ENCODE assay signal across 22 mouse cellular contexts in genomic region chr4:62210035-62210434, GRCm38 (mm10). TPM values are rescaled to one million over a fixed set of nuclear protein-coding genes. Genes with fewer than 3 reads are reported as not detected.
DNase-seq lines count a peak whose midpoint lies in the region; ATAC-seq and TF ChIP-seq lines count a peak whose summit lies in the region.
"Had no signal": no experiment of that assay in that cellular context is flagged by ENCODE, and none has a peak within 500 bp of the region (broad histone marks: within the 10 kb centered on the region; RNA-seq: fewer than 3 reads in every experiment).

No protein-coding gene starts in this region.

- DNase-seq in cerebellum, adult 11-12 months: peak; percentile 21
- DNase-seq in heart, embryonic 10.5 days (ENCODE audit: low spot score): no peak
- no peak for DNase-seq in heart, postnatal 4 days
- DNase-seq in lung, embryonic 14.5 days: peak; percentile 21
- no peak for DNase-seq in lung, postnatal 36 days
- DNase-seq in ZHBTc4 (ENCODE audit: low read depth, low spot score): peak; percentile 19
- DNase-seq: adrenal gland, postnatal 14 days; kidney, postnatal 14 days; layer of hippocampus, adult 9-11 months; right cerebral cortex, postnatal 14 days had no signal

- H3K4me3 ChIP-seq in heart, embryonic 10.5 days: no peak overlapping the region
- H3K4me3 ChIP-seq in lung, embryonic 14.5 days (ENCODE audit: low read depth, low read length): no peak overlapping the region
- no peak overlapping the region for H3K4me3 ChIP-seq in forebrain, embryonic 15.5 days
- H3K4me3 ChIP-seq: erythroblast, embryonic 14.5 days; intestine, embryonic 15.5 days; liver, embryonic 15.5 days had no signal

- no peak overlapping the region for H3K4me2 ChIP-seq in lung, embryonic 14.5 days
- H3K4me2 ChIP-seq in forebrain, embryonic 15.5 days (replicated peaks): no peak overlapping the region
- H3K4me2 ChIP-seq: liver, embryonic 15.5 days had no signal

- 33% methylated on average over 4 of the region's 4 CpGs for WGBS in heart, embryonic 10.5 days
- 24% methylated on average over 3 of the region's 4 CpGs for WGBS in lung, embryonic 14.5 days
- WGBS in forebrain, embryonic 15.5 days: 45% methylated on average over 4 of the region's 4 CpGs

- peak overlapping the region; percentile 89; the same call in 1 of the 2 replicates for H3K27ac ChIP-seq in heart, embryonic 10.5 days
- H3K27ac ChIP-seq in lung, embryonic 14.5 days (ENCODE audit: low read depth): no peak overlapping the region
- H3K27ac ChIP-seq in forebrain, embryonic 15.5 days (replicated peaks): no peak overlapping the region
- H3K27ac ChIP-seq: heart, embryonic 15.5 days; intestine, embryonic 15.5 days; liver, embryonic 15.5 days; macrophage had no signal

- H3K9ac ChIP-seq in lung, embryonic 14.5 days: no peak overlapping the region
- H3K9ac ChIP-seq in forebrain, embryonic 15.5 days (replicated peaks): no peak overlapping the region
- H3K9ac ChIP-seq: heart, embryonic 15.5 days; intestine, embryonic 15.5 days; liver, embryonic 15.5 days; midbrain, embryonic 13.5 days had no signal

- peaks cover 6% of the 10 kb centered on the region; the same call in 1 of the 2 replicates for H3K4me1 ChIP-seq in heart, embryonic 10.5 days
- H3K4me1 ChIP-seq in lung, embryonic 14.5 days (ENCODE audit: insufficient read depth): no peaks in the 10 kb centered on the region
- H3K4me1 ChIP-seq in forebrain, embryonic 15.5 days: peaks cover 16% of the 10 kb centered on the region
- H3K4me1 ChIP-seq: liver, embryonic 15.5 days had no signal

- TF ChIP-seq CTCF in lung, embryonic 14.5 days (IDR thresholded peaks at IDR 0.05; ENCODE audit: low read depth): peak; percentile 36

- no peak for ATAC-seq in cerebellum, adult (ENCODE audit: insufficient number of reproducible peaks, low FRiP score, low TSS enrichment)
- ATAC-seq in lung, embryonic 14.5 days (ENCODE audit: insufficient read depth): no peak
- ATAC-seq in forebrain, embryonic 15.5 days (replicated peaks): no peak
- ATAC-seq: intestine, embryonic 15.5 days; midbrain, embryonic 13.5 days had no signal

- H3K36me3 ChIP-seq in heart, embryonic 10.5 days: no peaks in the 10 kb centered on the region
- H3K36me3 ChIP-seq in lung, embryonic 14.5 days (ENCODE audit: insufficient read depth): no peaks in the 10 kb centered on the region
- H3K36me3 ChIP-seq in forebrain, embryonic 15.5 days: peaks cover 4% of the 10 kb centered on the region
- H3K36me3 ChIP-seq: heart, embryonic 15.5 days; intestine, embryonic 15.5 days; liver, embryonic 15.5 days had no signal

- H3K27me3 ChIP-seq in heart, embryonic 10.5 days (ENCODE audit: insufficient read depth, poor library complexity, severe bottlenecking): no peaks in the 10 kb centered on the region
- H3K27me3 ChIP-seq in lung, embryonic 14.5 days (ENCODE audit: insufficient read depth, low read length): no peaks in the 10 kb centered on the region
- no peaks in the 10 kb centered on the region for H3K27me3 ChIP-seq in forebrain, embryonic 15.5 days
- H3K27me3 ChIP-seq: heart, embryonic 15.5 days; intestine, embryonic 15.5 days; midbrain, embryonic 13.5 days had no signal

- H3K9me3 ChIP-seq in heart, embryonic 10.5 days: no peaks in the 10 kb centered on the region
- no peaks in the 10 kb centered on the region for H3K9me3 ChIP-seq in lung, embryonic 14.5 days (ENCODE audit: low read depth, low read length)
- no peaks in the 10 kb centered on the region for H3K9me3 ChIP-seq in forebrain, embryonic 15.5 days
- H3K9me3 ChIP-seq: heart, embryonic 15.5 days; intestine, embryonic 15.5 days; liver, embryonic 15.5 days had no signal

RNA-seq across cellular contexts. Expression of gene Zfp37, which starts 20.8 kb away (rescaled TPM):
- polyA plus RNA-seq in heart, embryonic 10.5 days (2016; fragmentation: Nextera tagmentation; extraction: Ambion mirVana): 9.1 and 9.8 TPM in 2 replicates
- total RNA-seq in heart, postnatal 4 days (2021): 1 to 10 TPM; 7.8 to 8.3 TPM
- polyA plus RNA-seq in lung, embryonic 14.5 days (2014; fragmentation: Nextera tagmentation; extraction: Ambion mirVana): 12.7 and 13.3 TPM in 2 replicates
- 20.4 TPM in 2 replicates for polyA plus RNA-seq in forebrain, embryonic 15.5 days (2015; fragmentation: Nextera tagmentation; extraction: Ambion mirVana)
- polyA plus RNA-seq: erythroblast, embryonic 14.5 days had no signal

RNA-seq across cellular contexts. Expression of gene Slc31a2, which starts 52.3 kb away (rescaled TPM):
- polyA plus RNA-seq in heart, embryonic 10.5 days (2016; fragmentation: Nextera tagmentation; extraction: Ambion mirVana): 12.8 and 14.5 TPM in 2 replicates
- 1 to 10 TPM; 7.9 TPM for total RNA-seq in heart, postnatal 4 days (2021)
- polyA plus RNA-seq in lung, embryonic 14.5 days (2014; fragmentation: Nextera tagmentation; extraction: Ambion mirVana): 13.6 and 14.7 TPM in 2 replicates
- 11.1 and 11.8 TPM in 2 replicates for polyA plus RNA-seq in forebrain, embryonic 15.5 days (2015; fragmentation: Nextera tagmentation; extraction: Ambion mirVana)
- polyA plus RNA-seq: erythroblast, embryonic 14.5 days had no signal

RNA-seq across cellular contexts. Expression of gene Mup21, which starts 59.4 kb away (rescaled TPM):
- polyA plus RNA-seq in heart, embryonic 10.5 days (2016; fragmentation: Nextera tagmentation; extraction: Ambion mirVana): not detected in 2 replicates
- total RNA-seq in heart, postnatal 4 days (2021): not detected
- polyA plus RNA-seq in lung, embryonic 14.5 days (2014; fragmentation: Nextera tagmentation; extraction: Ambion mirVana): not detected in 2 replicates
- not detected in 2 replicates for polyA plus RNA-seq in forebrain, embryonic 15.5 days (2015; fragmentation: Nextera tagmentation; extraction: Ambion mirVana)
- total RNA-seq: adrenal gland, postnatal 14 days; gastrocnemius, postnatal 4 days; left cerebral cortex, postnatal 14 days had no signal
- polyA plus RNA-seq: cortical plate, adult 2 months; erythroblast, embryonic 14.5 days; heart, embryonic 15.5 days; hindbrain, embryonic 11.5 days; intestine, embryonic 15.5 days; liver, embryonic 15.5 days; macrophage; midbrain, embryonic 13.5 days had no signal

Comparison
In these comparisons a context has a peak if more than half of its experiments do, and no peak if none do; other contexts are left out.
1. DNase-seq: peak in cerebellum, adult 11-12 months (single experiment), lung, embryonic 14.5 days (single experiment) and ZHBTc4 (single experiment); none in heart, embryonic 10.5 days (single experiment), heart, postnatal 4 days (single experiment) and lung, postnatal 36 days (single experiment).